Mouse (Mus musculus) B cell, adult 2 months (primary cell): ENCODE data around the gene Wscd2.
"Not testable (repeated sequence)": the region's sequence is repeated elsewhere in the genome, so short reads cannot be mapped to it uniquely, and the experiment has no call there.

Experiments used
- DNase-seq, 2 experiments: peaks; one replicate each; pipeline ENCODE4 v3.0.0; 2022

The Wscd2 gene

GRCm38 (mm10) chr5:113584439-113584838 is 94.3 kb downstream of the Wscd2 start:
- DNase-seq: no peak

DNA sequence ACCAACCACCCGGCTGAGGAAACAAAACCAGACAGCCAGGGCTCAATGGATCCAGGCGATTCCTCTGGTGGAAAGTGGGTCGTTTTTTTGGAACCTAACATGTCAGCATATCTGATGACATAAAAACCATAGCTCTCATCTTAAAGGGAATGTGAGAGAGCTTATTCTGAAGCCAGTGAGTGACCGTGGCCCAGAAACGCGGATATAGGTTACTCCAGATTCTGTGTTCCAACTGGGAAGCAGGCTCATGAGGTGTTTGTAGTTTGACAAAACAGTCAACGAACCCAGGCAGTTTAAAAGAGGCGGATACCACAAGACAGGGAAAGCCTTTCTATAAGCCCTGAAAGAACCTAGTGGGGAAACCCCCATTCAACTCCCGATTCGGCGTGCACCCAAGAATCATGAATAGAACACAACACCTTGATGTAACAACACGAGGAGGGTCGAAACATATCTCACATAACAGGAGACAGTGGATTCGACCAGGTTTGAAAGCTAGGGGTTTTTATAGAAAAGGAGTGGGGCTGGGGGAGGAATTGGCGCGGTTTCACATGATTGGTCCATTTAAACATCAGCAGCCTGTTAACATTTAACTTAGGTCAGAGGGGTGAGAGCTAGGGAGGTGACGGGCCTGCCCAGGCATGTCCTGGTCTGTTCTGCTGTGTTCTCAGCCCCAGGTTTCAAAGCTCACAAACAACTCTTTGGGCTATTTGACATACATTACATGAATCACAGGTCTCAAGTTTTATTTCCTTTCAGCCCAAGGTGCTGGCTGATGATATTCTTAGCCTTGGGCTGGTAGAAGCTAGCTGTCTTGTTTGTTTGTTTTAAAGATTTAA is 95.7 kb downstream of the Wscd2 start:
- not testable (repeated sequence) for DNase-seq

GRCm38 (mm10) chr5:113586458-113586849 is 96.3 kb downstream of the Wscd2 start:
- not testable (repeated sequence) for DNase-seq

GRCm38 (mm10) chr5:113590010-113590640 is 100.0 kb downstream of the Wscd2 start:
- DNase-seq: no peak

DNA sequence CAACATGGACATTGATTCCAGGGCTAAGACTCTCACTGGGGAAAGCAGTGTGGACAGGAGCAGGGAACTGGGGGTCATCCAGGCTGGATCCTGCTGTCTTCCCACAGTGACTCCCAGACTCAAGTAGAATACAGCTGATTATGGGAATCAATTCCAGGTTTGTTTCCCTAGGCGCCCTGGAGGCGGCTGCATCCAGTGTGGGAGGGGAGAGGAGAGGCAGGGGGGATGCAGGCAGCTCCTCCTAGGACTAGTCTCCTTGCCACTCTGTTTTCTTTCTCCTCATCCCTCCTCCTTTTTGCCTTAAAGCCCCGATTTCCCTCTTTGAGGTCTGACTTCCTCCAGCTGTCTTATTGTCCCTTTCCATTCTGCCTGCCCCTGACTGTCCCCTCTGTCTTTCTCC is 101.0 kb downstream of the Wscd2 start:
- DNase-seq: no peak

DNA sequence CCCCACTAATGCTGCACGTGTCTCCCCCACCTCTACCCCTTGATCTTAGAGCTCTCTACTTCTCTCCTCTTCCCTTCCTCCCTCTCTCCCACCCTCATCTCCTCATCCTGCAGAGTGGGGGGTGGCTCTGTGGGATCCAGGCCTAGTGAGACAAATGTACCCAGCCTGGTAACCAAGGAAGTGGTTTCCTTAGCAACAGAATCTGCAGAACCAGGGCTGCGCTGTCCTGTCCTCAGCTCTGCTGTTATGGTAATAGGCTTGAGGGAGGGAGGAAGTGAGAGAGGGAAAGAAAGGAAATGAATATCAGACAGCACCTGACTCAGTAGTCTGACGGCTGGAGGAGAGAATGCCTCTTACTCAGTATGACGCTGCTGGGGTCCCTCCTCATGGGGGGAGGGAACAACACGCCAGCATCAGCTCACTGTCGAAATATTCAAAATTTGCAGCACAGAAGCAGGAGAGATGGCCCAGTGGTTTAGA is 101.7 kb downstream of the Wscd2 start:
- no peak for DNase-seq

DNA sequence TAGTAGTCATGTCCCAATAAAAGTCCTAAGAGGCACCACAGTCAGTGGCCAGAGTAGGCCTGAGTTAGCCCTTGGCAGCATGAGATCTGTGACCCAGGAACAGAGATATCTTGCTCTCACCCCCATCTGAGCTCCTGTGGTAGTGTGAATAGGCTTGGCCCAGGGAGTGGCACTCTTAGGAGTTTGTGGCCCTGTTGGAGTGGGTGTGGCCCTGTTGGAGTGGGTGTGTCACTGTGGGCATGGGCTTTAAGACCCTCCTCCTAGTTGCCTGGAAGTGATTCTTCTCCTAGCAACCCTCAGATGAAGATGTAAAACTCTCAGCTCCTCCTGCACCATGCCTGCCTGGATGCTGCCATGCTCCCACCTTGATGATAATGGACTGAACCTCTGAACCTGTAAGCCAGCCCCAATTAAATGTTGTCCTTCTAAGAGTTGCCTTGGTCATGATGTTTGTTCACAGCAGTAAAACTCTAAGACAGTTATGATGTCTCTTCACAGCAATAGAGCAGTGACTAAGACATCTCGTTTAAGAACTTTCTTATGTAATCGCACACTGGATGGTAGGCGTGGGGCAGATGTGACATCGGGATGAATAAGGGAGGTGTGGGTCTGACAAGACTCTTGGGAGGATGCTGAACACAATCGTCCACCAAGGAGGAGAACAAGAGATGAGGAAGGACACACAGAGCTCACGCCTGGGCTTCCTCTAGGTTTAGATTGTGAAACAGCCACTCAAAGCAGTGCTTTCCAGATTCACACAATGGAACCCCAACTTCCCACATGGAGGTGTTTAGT is 104.0 kb downstream of the Wscd2 start:
- no peak for DNase-seq

- DNase-seq: no peak
Measured at GRCm38 (mm10) chr5:113596252-113596651, 106.1 kb downstream of the Wscd2 start.

- DNase-seq: no peak
Measured at GRCm38 (mm10) chr5:113596780-113597353, 106.7 kb downstream of the Wscd2 start.

GRCm38 (mm10) chr5:113600181-113600580 is 110.0 kb downstream of the Wscd2 start:
- no peak for DNase-seq

DNA sequence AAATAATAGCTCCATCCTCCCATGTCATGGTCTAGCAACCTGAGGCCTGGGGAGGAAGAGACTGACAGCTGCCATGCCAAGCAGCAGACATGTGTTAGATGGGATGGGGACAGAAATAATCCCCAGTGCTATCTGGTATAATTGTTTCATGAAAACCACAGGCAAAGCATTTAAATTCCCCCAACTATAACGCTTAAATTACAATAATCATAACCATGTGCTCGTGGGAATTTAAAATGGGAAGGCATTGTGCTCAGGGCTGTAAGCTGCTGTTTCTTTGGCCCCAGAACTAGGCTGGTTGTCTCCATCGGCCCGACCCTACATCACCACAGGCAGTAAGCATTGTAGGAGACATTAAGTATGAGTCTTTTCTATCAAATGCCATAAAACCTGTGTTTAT is 110.7 kb downstream of the Wscd2 start:
- no peak for DNase-seq

GRCm38 (mm10) chr5:113603471-113603870 is 113.3 kb downstream of the Wscd2 start:
- DNase-seq: no peak

DNA sequence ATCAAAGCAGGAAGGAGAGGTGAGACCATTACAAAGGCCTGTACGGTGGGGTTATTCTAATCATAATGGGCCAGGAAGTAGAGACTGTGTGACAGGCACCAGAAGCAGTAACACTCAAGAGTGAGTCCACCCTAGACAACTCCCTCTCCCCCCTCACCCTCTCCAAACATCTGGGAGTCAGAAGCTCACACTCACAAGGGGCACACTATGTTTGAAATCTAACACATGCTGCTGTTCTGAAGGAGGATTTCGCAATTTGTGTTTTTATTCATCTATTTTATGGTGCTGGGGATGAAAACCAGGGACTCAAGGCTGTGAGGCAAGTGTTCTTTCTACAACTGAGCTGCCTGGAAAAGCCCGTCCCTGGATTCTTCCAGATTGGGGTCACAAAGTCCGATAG is 114.6 kb downstream of the Wscd2 start:
- DNase-seq: no peak

DNA sequence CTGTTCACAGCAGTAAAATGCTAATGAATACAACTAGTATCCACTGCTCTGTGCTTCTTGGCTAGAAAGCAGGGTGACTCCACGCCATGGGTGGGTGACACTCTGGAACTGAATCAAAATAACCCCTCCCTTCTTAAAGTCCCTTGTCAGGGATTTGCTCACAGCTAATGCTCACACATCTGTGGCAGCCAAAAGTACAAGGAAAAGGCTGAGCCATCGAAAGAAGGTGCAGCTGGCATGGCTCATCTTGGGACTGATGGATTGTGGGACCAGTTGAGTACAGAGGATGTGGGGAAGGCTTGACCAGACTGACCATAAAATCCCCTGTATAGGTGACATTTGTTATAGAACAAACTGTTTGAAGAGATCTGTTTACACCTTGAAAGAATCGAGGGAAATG is 116.0 kb downstream of the Wscd2 start:
- no peak for DNase-seq

- no peak for DNase-seq
Measured at GRCm38 (mm10) chr5:113606961-113607785, 117.0 kb downstream of the Wscd2 start.

DNA sequence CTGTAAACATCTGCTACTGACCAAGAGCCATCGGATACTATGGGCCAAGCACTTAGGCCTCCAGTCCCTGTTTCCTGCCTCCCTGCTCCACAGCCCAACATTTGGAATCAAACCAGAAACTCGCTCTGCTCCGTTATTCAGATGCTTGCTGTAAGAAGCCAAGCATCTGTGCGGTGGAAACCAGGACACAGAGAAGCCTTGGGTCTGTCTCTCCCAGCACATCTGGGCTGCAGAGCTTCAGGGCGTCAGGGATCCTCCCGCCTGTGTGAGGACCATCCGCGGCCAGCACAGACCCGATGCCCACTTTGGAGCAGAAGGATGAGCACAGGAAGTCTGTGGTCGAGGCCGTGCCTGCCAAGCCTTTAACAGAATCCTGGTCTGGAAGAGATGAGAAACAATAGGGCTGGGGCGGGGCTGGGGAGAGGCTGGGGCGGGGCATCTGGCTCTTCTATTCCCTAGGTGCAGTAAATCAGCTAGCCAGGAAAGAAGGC is 117.9 kb downstream of the Wscd2 start:
- DNase-seq: no peak

- no peak for DNase-seq
Measured at GRCm38 (mm10) chr5:113608511-113608910, 118.4 kb downstream of the Wscd2 start.

GRCm38 (mm10) chr5:113609891-113610290 is 119.8 kb downstream of the Wscd2 start:
- no peak for DNase-seq

DNA sequence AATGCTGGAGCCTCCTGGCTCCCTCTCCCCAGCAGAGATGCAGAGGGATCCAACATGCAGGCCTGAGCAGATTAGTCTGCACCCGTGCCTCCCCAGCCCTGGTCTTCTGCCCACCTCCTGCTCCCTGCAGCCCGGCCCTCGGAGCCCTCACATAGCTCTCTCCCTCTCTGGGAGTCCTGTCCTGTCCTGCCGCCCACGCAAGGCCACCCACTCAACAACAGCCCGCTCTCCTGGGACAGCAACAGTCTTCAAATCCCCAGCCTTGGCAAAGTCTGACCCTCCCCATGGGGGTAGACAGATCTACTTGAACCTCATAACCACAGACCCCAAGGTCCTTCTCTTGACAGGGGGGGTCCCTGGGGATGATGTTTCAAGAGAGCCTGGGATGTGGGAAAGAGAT is 120.4 kb downstream of the Wscd2 start:
- no peak for DNase-seq

GRCm38 (mm10) chr5:113611131-113611530 is 121.0 kb downstream of the Wscd2 start:
- no peak for DNase-seq

GRCm38 (mm10) chr5:113611771-113612233 is 121.7 kb downstream of the Wscd2 start:
- no peak for DNase-seq

DNA sequence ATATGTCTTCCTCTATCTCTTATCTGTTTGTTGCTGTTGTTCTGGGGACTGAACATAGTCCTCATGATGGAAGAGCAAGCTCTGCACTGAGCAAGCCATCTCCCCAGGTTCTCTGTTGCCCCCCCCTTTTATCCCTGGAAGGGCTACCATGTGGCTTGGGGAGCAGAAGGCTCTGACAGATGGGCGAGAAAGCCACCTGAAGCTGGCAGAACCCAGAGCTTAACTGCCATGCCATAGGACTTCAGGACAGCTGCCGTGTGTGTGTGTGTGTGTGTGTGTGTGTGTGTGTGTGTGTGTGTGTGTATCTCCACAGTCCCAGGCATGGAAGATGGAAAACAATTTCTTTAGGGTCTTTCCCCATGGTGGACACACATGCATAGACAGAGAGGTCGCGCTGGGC is 128.6 kb downstream of the Wscd2 start:
- DNase-seq: no peak
